Mouse (Mus musculus) midbrain, embryonic 14.5 days (tissue): ENCODE measurements around the gene Abcd3. TPM values are rescaled to one million over a fixed set of nuclear protein-coding genes. Genes with fewer than 3 reads are reported as not detected.
A peak's percentile ranks its signal among the peaks of the same experiment; 100 is the strongest.

ENCODE experiments used
- ATAC-seq: fragments of 200-750 bp; cut with Nextera tagmentation; 2 replicates; pipeline ENCODE4 v1.8.0; 2017; ENCODE audit warnings: moderate number of reproducible peaks, moderate library complexity; ENCODE audit not compliant: low FRiP score, low TSS enrichment
- DNase-seq: peaks from one replicate; pipeline ENCODE4 v3.0.0-alpha.2; 2015
- H3K27ac ChIP-seq: fragments of 300-500 bp; sonication (generic); replicated peaks from 2 replicates; pipeline ENCODE4 v1.5.1; 2014; ENCODE audit warnings: mild to moderate bottlenecking, low read depth, low read length, moderate library complexity
- H3K27me3 ChIP-seq: fragments of 300-500 bp; sonication (generic); 2 replicates; pipeline ENCODE4 v1.6.1; 2014; ENCODE audit warnings: low read length, control low read depth, mixed read lengths; ENCODE audit not compliant: control insufficient read depth, insufficient read depth
- H3K36me3 ChIP-seq: fragments of 300-500 bp; sonication (generic); 2 replicates; pipeline ENCODE4 v1.6.1; 2014; ENCODE audit warnings: low read length, control low read depth; ENCODE audit not compliant: control insufficient read depth, insufficient read depth
- H3K4me1 ChIP-seq: fragments of 300-500 bp; sonication (generic); 2 replicates; pipeline ENCODE4 v1.6.1; 2014; ENCODE audit warnings: mild to moderate bottlenecking, antibody characterized with exemption, low read length, control low read depth; ENCODE audit not compliant: control insufficient read depth, insufficient read depth
- H3K4me2 ChIP-seq: fragments of 300-500 bp; sonication (generic); 2 replicates; pipeline ENCODE4 v1.6.1; 2014; ENCODE audit warnings: mild to moderate bottlenecking, low read length, moderate library complexity
- H3K4me3 ChIP-seq: fragments of 300-500 bp; sonication (generic); replicated peaks from 2 replicates; pipeline ENCODE4 v1.5.1; 2014; ENCODE audit warnings: low read depth, low read length
- H3K9ac ChIP-seq: fragments of 300-500 bp; sonication (generic); replicated peaks from 2 replicates; pipeline ENCODE4 v1.6.1; 2014; ENCODE audit warnings: mild to moderate bottlenecking, low read length, moderate library complexity
- H3K9me3 ChIP-seq: fragments of 300-500 bp; sonication (generic); 2 replicates; pipeline ENCODE4 v1.6.1; 2016; ENCODE audit warnings: low read length, control low read depth, mixed read lengths; ENCODE audit not compliant: control insufficient read depth
- WGBS: fragments of 180-500 bp; shearing (Covaris S2); extraction: QIAGEN DNeasy Blood & Tissue Kit; methylation state at CpG from one replicate; pipeline ENCODE4 v1.1.7; 2014; 5-methylcytosine and 5-hydroxymethylcytosine counted together
- polyA plus RNA-seq: library from polyadenylated mRNA; unstranded; fragments of >200 nt; fragmentation: Nextera tagmentation; extraction: Ambion mirVana; gene quantifications from 2 replicates; pipeline ENCODE4 v1.2.1, GENCODE M21; 2014

The Abcd3 gene
- polyA plus RNA-seq, 1 experiment from 2014 or later = 75.1 TPM

DNA sequence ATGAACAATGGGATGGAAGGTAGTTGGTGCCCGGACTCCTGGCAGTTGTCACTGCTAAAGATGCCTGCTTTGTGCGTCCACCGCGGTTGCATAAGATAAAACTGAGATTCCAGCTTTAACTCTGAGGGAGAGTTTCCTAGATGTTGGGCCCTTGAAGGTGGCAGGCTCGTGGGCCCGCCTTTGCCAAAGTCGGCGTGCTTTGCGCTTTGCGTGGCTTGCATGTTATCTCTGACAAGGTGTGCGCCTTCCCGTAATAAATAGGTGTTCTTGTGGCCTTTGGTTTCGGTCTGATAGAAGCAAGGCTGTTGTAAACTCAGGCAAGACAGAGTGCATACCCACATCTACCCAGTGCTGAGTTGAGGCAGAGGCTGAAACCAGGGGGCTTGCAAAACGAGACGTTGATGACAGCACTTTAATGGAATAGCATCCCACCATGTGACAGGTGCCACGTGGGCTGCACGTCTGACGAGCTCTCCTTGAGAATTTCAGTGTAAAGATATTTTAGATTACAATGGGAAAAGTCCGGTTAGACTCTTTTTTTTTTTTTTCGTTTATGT is 91.1 kb downstream of the Abcd3 start:
- peak overlapping the region; percentile 65 for H3K9ac ChIP-seq
- DNase-seq (peak; percentile 70), ATAC-seq (no peak)
- H3K27me3 ChIP-seq = 0 out of 2 replicates have a peak, but pooled peaks cover 4% of the 10 kb centered on the region
- 0 out of 2 replicates have a peak overlapping the region, but pooled peaks have one; percentile 45 for H3K27ac ChIP-seq
- peak overlapping the region; percentile 87 for H3K4me2 ChIP-seq
- peaks cover 15% of the 10 kb centered on the region for H3K4me1 ChIP-seq
- no peaks in the 10 kb centered on the region for H3K9me3 ChIP-seq
- H3K36me3 ChIP-seq = no peaks in the 10 kb centered on the region
- 7% methylated on average over 20 of the region's 20 CpGs for WGBS
- peak overlapping the region; percentile 62 for H3K4me3 ChIP-seq

GRCm38 (mm10) chr3:121722971-121723844 is 91.9 kb downstream of the Abcd3 start, which contains the start of gene F3:
Gene F3, plus strand, starts transcription at chr3:121723537.
- Histone ChIP-seq H3K4me1 (peaks cover 15% of the 10 kb centered on the region), H3K27me3 (0 out of 2 replicates have a peak, but pooled peaks cover 4% of the 10 kb centered on the region), H3K9me3 (no peaks in the 10 kb centered on the region), H3K27ac (peak within 1 kb of the TSS; percentile 45; the same call in 1 of the 2 replicates), H3K36me3 (no peaks in the 10 kb centered on the region), H3K4me3 (peak within 1 kb of the TSS; percentile 62), H3K9ac (peak within 1 kb of the TSS; percentile 65), H3K4me2 (peak within 1 kb of the TSS; percentile 87)
- under 1% methylated on average over 73 of the region's 73 CpGs for WGBS
- DNase-seq (peak; percentile 91), ATAC-seq (peak; percentile 81)

DNA sequence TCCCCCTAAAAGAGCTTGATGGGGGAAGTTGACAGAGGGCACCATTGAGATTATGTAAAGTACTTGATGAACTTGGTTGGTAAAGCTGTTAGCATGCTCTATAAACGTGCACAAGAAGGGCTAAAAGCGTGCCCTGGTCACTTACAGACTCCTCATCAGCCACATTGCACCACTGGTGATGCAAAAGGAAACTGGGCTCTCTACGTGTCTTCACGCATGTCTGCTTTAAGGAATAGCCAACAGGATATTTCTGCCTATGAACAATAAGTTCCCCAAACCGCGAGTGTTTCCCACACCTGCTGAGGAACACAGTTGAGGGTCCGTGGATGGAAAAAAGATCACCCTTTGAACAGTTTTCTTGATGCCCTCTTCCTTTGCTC is 93.4 kb downstream of the Abcd3 start:
- peak overlapping the region; percentile 16 for H3K4me2 ChIP-seq
- peaks cover 15% of the 10 kb centered on the region for H3K4me1 ChIP-seq

GRCm38 (mm10) chr3:121720801-121721690 is 94.1 kb downstream of the Abcd3 start:
- ATAC-seq (0 out of 2 replicates have a peak, but pooled peaks have one; percentile 6), DNase-seq (peak; percentile 61)
- 0 out of 2 replicates have a peak, but pooled peaks cover 4% of the 10 kb centered on the region for H3K27me3 ChIP-seq
- H3K4me1 ChIP-seq = peaks cover 15% of the 10 kb centered on the region
- H3K36me3 ChIP-seq = no peaks in the 10 kb centered on the region
- no peaks in the 10 kb centered on the region for H3K9me3 ChIP-seq
- peak overlapping the region; percentile 16 for H3K4me2 ChIP-seq
- WGBS = 40% methylated on average over 14 of the region's 14 CpGs
- no peak overlapping the region for H3K4me3 ChIP-seq
- 0 out of 2 replicates have a peak overlapping the region, but pooled peaks have one; percentile 21 for H3K27ac ChIP-seq
- H3K9ac ChIP-seq = no peak overlapping the region

More for the DNA sequence above, 93.4 kb downstream of the Abcd3 start:
- ATAC-seq (no peak), DNase-seq (no peak)
- H3K36me3 ChIP-seq = no peaks in the 10 kb centered on the region
- no peaks in the 10 kb centered on the region for H3K9me3 ChIP-seq
- H3K4me3 ChIP-seq = no peak overlapping the region
- H3K27me3 ChIP-seq = 0 out of 2 replicates have a peak, but pooled peaks cover 4% of the 10 kb centered on the region
- 50% methylated on average over 7 of the region's 7 CpGs for WGBS
- H3K27ac ChIP-seq = no peak overlapping the region
- H3K9ac ChIP-seq = no peak overlapping the region

DNA sequence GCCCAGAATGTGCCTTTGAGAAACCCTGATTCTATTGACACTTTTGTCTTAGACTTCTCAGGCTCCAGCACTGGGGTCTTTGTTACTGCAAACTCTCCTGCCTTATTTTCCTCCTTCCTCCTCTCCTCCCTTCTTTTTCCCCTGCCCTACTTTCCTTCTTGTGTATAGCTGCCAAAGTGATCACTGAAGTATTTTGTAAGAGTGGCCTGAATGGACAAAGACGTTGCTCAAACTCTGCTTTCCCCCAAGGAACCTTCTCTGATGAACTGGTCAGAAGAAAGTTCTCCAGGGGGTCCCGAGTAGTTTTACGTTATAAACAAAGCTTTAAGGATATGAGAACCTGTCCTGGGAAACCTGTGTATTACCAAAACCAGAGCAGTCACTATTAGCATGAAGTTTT is 95.4 kb downstream of the Abcd3 start:
- WGBS = 78% methylated on average over 3 of the region's 3 CpGs

DNA sequence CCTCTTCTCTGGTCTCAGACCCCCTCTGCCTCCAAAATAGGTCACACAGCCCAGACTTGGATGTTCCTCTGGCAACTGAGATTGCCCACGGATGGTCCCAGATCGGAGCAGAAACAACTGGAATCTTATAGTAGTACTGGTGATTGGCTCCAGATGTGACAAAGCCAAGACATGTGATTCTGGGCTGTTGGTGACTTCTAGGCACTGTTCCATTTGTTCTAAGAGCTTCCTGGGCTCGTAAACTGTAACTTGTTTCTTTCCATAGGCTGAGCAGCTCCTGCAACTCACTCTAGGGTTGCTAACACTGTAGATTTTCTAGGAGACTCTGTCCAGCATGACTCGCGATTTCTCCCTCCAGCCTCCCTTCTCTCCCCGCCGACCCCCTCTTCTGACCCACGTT is 96.4 kb downstream of the Abcd3 start:
- Histone ChIP-seq H3K9ac (no peak overlapping the region), H3K4me3 (no peak overlapping the region), H3K4me2 (no peak overlapping the region), H3K9me3 (no peaks in the 10 kb centered on the region), H3K27ac (no peak overlapping the region), H3K27me3 (no peaks in the 10 kb centered on the region), H3K36me3 (no peaks in the 10 kb centered on the region), H3K4me1 (peaks cover 15% of the 10 kb centered on the region)
- WGBS = 87% methylated on average over 8 of the region's 8 CpGs
- no peak for ATAC-seq
- no peak for DNase-seq

More for the DNA sequence above, 95.4 kb downstream of the Abcd3 start:
- no peak overlapping the region for H3K27ac ChIP-seq
- H3K4me3 ChIP-seq = no peak overlapping the region
- peaks cover 15% of the 10 kb centered on the region for H3K4me1 ChIP-seq
- DNase-seq (no peak), ATAC-seq (no peak)
- H3K36me3 ChIP-seq = no peaks in the 10 kb centered on the region
- no peaks in the 10 kb centered on the region for H3K9me3 ChIP-seq
- H3K27me3 ChIP-seq = no peaks in the 10 kb centered on the region
- H3K9ac ChIP-seq = no peak overlapping the region
- no peak overlapping the region for H3K4me2 ChIP-seq

- no peak for ATAC-seq
- WGBS = 92% methylated on average over 5 of the region's 5 CpGs
Measured at GRCm38 (mm10) chr3:121716480-121716879, 98.6 kb downstream of the Abcd3 start.

More at GRCm38 (mm10) chr3:121716480-121716879, 98.6 kb downstream of the Abcd3 start:
- Histone ChIP-seq H3K9ac (no peak overlapping the region), H3K27me3 (no peaks in the 10 kb centered on the region), H3K4me2 (no peak overlapping the region), H3K27ac (no peak overlapping the region), H3K4me1 (peaks cover 2% of the 10 kb centered on the region; the same call in 1 of the 2 replicates), H3K4me3 (no peak overlapping the region), H3K9me3 (no peaks in the 10 kb centered on the region), H3K36me3 (no peaks in the 10 kb centered on the region)
- no peak for DNase-seq
